Mouse (Mus musculus): ENCODE measurements around the gene Gm13043.

DNA sequence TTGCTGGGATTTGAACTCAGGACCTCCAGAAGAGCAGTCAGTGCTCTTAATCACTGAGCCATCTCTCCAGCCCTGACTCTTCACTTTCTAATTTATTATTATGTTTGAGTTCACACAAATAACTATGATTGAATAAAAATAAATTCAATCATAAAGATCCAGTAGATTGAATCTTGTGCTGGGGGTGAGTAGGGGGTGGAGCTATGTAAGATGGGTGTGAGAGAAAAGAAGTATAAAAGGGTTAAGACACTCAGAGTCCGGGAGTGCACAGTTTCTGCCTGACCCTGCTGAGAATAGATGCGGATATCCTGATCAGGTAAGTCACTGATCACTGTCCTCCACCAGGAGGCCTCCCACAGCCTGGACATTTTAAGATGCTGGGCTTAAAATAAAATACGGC is at the start of gene Gm13043:
- TF ChIP-seq MAX (IDR thresholded peaks at IDR 0.05; ENCODE audit: low read length) (no peak), USF1 (IDR thresholded peaks at IDR 0.05; ENCODE audit: low read depth, low read length) (no peak), TAL1 (IDR thresholded peaks at IDR 0.05; ENCODE audit: low read length) (no peak), SMC3 (IDR thresholded peaks at IDR 0.05; ENCODE audit: low read depth, low read length) (no peak), ELF1 (IDR thresholded peaks at IDR 0.05; ENCODE audit: low read depth, low read length) (no peak), CTCF (IDR thresholded peaks at IDR 0.05 in 2 of 3, conservative IDR thresholded peaks at IDR 0.05 in 1 of 3; ENCODE audit: control insufficient read depth in 1 of 3, insufficient read depth in 1 of 3, low read depth in 2 of 3, low read length in 3 of 3, poor library complexity in 1 of 3, severe bottlenecking in 1 of 3) (no peak), POLR2A (IDR thresholded peaks at IDR 0.05; ENCODE audit: control insufficient read depth in 1 of 2, insufficient read depth in 1 of 2, low read depth in 1 of 2, low read length in 2 of 2, poor library complexity in 1 of 2) (no peak), MAFK (IDR thresholded peaks at IDR 0.05; ENCODE audit: borderline replicate concordance, low read depth, low read length) (no peak)

Measured in MEL (cell line).